Mouse (Mus musculus) stomach, postnatal 0 days (tissue): ENCODE measurements at regions not wholly inside any gene's neighbourhood (a gene's known extent, or its start where the extent isn't known, plus 50 kb on each side); places are given as distances from the start of the nearest gene placed in this dataset.

Experiments used
- CTCF ChIP-seq: IDR thresholded peaks from 2 replicates; pipeline ENCODE4 v1.5.1; 2016; ENCODE audit warnings: antibody characterized with exemption, low read depth, mild to moderate bottlenecking, moderate library complexity
- EP300 ChIP-seq: optimal IDR thresholded peaks from 2 replicates; pipeline ENCODE3; 2016; ENCODE audit warnings: antibody characterized with exemption

GRCm38 (mm10) chr10:102892373-102892772, 137.6 kb downstream of the Alx1 start:
- TF ChIP-seq CTCF (no peak), EP300 (no peak)
